Mouse (Mus musculus) olfactory bulb, adult 2 months (tissue): ENCODE data around the gene Inava.

Experiments used
- CTCF ChIP-seq: fragments of 200-500 bp; IDR thresholded peaks from 2 replicates; pipeline ENCODE4 v1.5.1; 2012; ENCODE audit warnings: low read depth, mild to moderate bottlenecking, low read length, moderate library complexity; ENCODE audit not compliant: insufficient read depth
- POLR2A ChIP-seq: fragments of 200-500 bp; IDR thresholded peaks from 2 replicates; pipeline ENCODE4 v1.6.1; 2012; ENCODE audit warnings: mild to moderate bottlenecking, low read depth, low read length, moderate library complexity; ENCODE audit not compliant: insufficient read depth

- TF ChIP-seq CTCF = no peak
- no peak for TF ChIP-seq POLR2A
Measured at GRCm38 (mm10) chr1:136230201-136230600, 3.9 kb downstream of the Inava start.
